Mouse (Mus musculus) myocyte (in vitro differentiated cells): ENCODE results near the gene Bhmt2. TPM values are rescaled to one million over a fixed set of nuclear protein-coding genes. Genes with fewer than 3 reads are reported as not detected.

ENCODE experiments used
- H3K27me3 ChIP-seq: one replicate; pipeline ENCODE4 v1.6.1; 2011; ENCODE audit not compliant: control insufficient read depth, insufficient read depth, insufficient read length
- H3K36me3 ChIP-seq: one replicate; pipeline ENCODE4 v1.6.1; 2011; ENCODE audit not compliant: control insufficient read depth, insufficient read depth
- H3K4me2 ChIP-seq: one replicate; pipeline ENCODE4 v1.6.1; 2011; ENCODE audit warnings: low read depth, control low read depth
- H3K4me3 ChIP-seq: one replicate; pipeline ENCODE4 v1.5.1; 2011; ENCODE audit warnings: mild to moderate bottlenecking, control low read depth, moderate library complexity
- H3K79me2 ChIP-seq: one replicate; pipeline ENCODE4 v1.6.1; 2011; ENCODE audit not compliant: control insufficient read depth, insufficient read depth
- H3ac ChIP-seq: one replicate; pipeline ENCODE4 v1.6.1; 2011; ENCODE audit not compliant: control insufficient read depth, insufficient read length
- CEBPB ChIP-seq: IDR thresholded peaks from 2 replicates; pipeline ENCODE4 v1.6.1; 2011; ENCODE audit warnings: mild to moderate bottlenecking, moderate library complexity; ENCODE audit not compliant: poor library complexity, insufficient read depth, severe bottlenecking
- E2F4 ChIP-seq: IDR thresholded peaks from one replicate; pipeline ENCODE4 v1.6.1; 2011; ENCODE audit warnings: mild to moderate bottlenecking, control low read depth, moderate library complexity; ENCODE audit not compliant: insufficient read depth
- MAX ChIP-seq: IDR thresholded peaks from one replicate; pipeline ENCODE4 v1.6.1; 2011; ENCODE audit warnings: low read depth, mild to moderate bottlenecking, control low read depth
- MYOD1 ChIP-seq, 3 experiments: IDR thresholded peaks; one replicate each; pipeline ENCODE4 v1.6.1; 2011; ENCODE audit warnings: control low read depth in 2 of 3, low read depth in 2 of 3, mild to moderate bottlenecking in 2 of 3, moderate library complexity in 1 of 3; ENCODE audit not compliant: insufficient read length in 2 of 3, control insufficient read depth in 1 of 3
- MYOG ChIP-seq, 3 experiments: IDR thresholded peaks; one replicate each; pipeline ENCODE4 v1.6.1; 2011; ENCODE audit warnings: control low read depth in 2 of 3, low read depth in 2 of 3, mild to moderate bottlenecking in 2 of 3; ENCODE audit not compliant: insufficient read length in 2 of 3, control insufficient read depth in 1 of 3, insufficient read depth in 1 of 3
- POLR2A ChIP-seq: IDR thresholded peaks from one replicate; pipeline ENCODE4 v1.6.1; 2011; ENCODE audit warnings: low read depth, mild to moderate bottlenecking, control low read depth, moderate library complexity; ENCODE audit not compliant: insufficient read length
- POLR2AphosphoS2 ChIP-seq: IDR thresholded peaks from one replicate; pipeline ENCODE4 v1.6.1; 2011; ENCODE audit warnings: low read depth, control low read depth; ENCODE audit not compliant: insufficient read length
- REST ChIP-seq: IDR thresholded peaks from one replicate; pipeline ENCODE4 v1.6.1; 2011; ENCODE audit warnings: mild to moderate bottlenecking, control low read depth, moderate library complexity; ENCODE audit not compliant: insufficient read depth, insufficient read length
- SRF ChIP-seq: IDR thresholded peaks from one replicate; pipeline ENCODE4 v1.6.1; 2011; ENCODE audit warnings: low read depth; ENCODE audit not compliant: control insufficient read depth, insufficient read length
- TCF12 ChIP-seq: IDR thresholded peaks from one replicate; pipeline ENCODE4 v1.6.1; 2011; ENCODE audit warnings: mild to moderate bottlenecking, control low read depth; ENCODE audit not compliant: poor library complexity, insufficient read depth, severe bottlenecking
- TCF3 ChIP-seq: IDR thresholded peaks from one replicate; pipeline ENCODE4 v1.6.1; 2011; ENCODE audit warnings: low read depth, control low read depth; ENCODE audit not compliant: insufficient read length
- USF1 ChIP-seq: IDR thresholded peaks from one replicate; pipeline ENCODE4 v1.6.1; 2011; ENCODE audit warnings: low read depth, mild to moderate bottlenecking, control low read depth, moderate library complexity
- polyA plus RNA-seq: library from polyadenylated mRNA; unstranded; fragments of >200 nt; fragmentation: generic; extraction: Trizol; gene quantifications from one replicate; pipeline ENCODE4 v1.2.1, GENCODE M21; 2012; ENCODE audit warnings: missing spikeins

Gene Bhmt2
- polyA plus RNA-seq, 1 experiment, result not detected

DNA sequence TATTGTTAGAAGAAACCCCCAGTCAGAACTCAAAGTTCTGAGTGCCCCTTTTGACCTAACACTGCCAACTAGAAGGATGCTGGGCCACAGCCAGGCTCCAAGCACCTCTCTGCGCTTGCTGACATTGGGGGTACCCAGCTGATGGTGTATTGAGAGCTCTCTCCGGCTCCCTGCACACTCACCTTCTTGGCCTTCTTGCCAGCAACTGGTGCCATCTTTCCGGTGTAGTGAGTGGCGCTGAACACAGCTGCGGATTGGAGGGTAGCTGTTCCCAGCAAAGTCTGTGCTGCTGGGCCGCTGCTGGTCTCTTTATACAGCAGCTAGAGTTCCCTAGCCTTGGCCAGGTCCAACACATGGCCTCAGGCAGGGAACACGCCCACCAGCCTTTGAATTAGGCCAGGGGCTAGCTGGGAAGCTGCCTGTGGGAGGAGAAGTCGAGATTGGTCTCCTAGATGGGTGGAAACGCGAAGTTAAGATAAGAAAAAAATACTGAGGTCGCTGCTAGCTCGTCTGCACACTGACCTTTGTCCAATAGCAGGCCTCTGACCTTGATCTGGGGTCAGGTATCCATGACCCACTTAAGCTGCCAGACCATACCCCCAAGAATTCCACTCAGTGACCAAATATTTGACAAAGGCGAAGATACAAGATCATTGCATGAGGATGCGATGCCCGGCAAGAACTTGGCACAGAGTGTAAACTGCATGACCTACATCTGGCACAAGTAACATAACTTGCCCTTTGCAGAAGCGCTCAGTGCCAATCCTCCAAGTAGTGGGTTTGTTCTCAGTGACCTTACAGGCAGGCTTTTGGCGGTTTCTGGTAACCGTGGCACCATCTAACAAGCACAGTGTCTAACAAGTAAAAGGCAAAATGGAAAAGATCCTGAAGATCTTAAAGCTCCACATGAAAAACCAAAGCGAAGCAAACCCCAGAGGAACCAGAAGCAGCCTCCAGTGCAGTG lies 36.5 kb downstream of the Bhmt2 start, which contains the start of gene Bhmt:
Gene Bhmt, minus strand, starts transcription at position 680 of the 964 bp plus-strand sequence.
- TF ChIP-seq POLR2A (no peak), TCF3 (no peak), MYOG (IDR thresholded peaks at IDR 0.05; ENCODE audit: control insufficient read depth in 1 of 3, insufficient read depth in 1 of 3, insufficient read length in 2 of 3, low read depth in 2 of 3) (no peak), USF1 (no peak), MAX (no peak), POLR2AphosphoS2 (no peak), REST (no peak), SRF (no peak), TCF12 (no peak), MYOD1 (IDR thresholded peaks at IDR 0.05; ENCODE audit: control insufficient read depth in 1 of 3, insufficient read length in 2 of 3, low read depth in 2 of 3) (no peak), CEBPB (no peak), E2F4 (no peak)
- H3K27me3 ChIP-seq, result peaks cover 28% of the 10 kb centered on the region
- H3K36me3 ChIP-seq, result no peaks in the 10 kb centered on the region
- H3ac ChIP-seq, result no peak within 1 kb of the TSS
- H3K4me3 ChIP-seq, result no peak within 1 kb of the TSS
- no peak within 1 kb of the TSS for H3K4me2 ChIP-seq
- no peaks in the 10 kb centered on the region for H3K79me2 ChIP-seq

DNA sequence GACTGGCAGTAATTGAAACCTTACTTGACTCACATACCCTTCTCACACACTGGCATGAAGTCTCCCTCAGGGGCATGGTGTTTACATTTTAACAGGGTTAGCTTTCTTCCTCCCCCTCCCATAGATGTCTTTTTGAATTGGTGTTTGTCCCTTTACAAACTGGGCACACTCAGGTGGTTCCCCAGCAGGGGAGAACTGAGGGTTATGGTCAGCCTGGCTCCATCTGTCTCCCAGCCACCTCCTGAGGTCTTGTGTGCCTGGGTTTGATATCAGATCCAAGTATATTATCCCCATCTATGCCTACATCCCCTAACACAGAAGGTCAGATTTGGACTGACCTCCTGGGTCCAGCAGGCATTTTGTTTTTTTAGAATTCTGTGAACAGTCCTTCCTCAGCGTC lies 37.5 kb downstream of the Bhmt2 start:
- Histone ChIP-seq H3K4me3 (no peak overlapping the region), H3ac (no peak overlapping the region), H3K27me3 (peaks cover 24% of the 10 kb centered on the region), H3K36me3 (no peaks in the 10 kb centered on the region), H3K79me2 (no peaks in the 10 kb centered on the region), H3K4me2 (no peak overlapping the region)
- TF ChIP-seq SRF (no peak), MYOD1 (IDR thresholded peaks at IDR 0.05; ENCODE audit: control insufficient read depth in 1 of 3, insufficient read length in 2 of 3, low read depth in 2 of 3) (no peak), MAX (no peak), TCF3 (no peak), POLR2AphosphoS2 (no peak), MYOG (IDR thresholded peaks at IDR 0.05; ENCODE audit: control insufficient read depth in 1 of 3, insufficient read depth in 1 of 3, insufficient read length in 2 of 3, low read depth in 2 of 3) (no peak), CEBPB (no peak), E2F4 (no peak), REST (no peak), TCF12 (no peak), USF1 (no peak)

DNA sequence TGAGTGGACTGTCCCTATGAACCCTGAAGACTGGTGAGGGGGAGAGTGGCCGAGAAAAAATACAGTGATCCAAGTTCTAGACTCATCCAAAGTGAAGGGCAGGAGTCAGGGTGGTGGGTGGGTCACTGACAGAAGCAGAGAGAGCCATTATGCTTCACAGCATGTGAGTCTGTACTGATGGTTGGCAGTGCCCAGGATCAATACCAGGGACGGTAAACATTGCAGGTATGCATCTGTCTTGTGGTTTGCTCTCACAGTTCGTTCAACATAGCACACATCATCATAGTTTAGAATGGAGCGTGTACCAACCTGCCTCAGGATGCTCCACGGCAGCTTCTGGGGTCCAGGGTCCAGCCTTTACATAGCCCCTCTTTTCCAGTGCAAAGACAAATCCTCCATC lies 41.2 kb downstream of the Bhmt2 start:
- Histone ChIP-seq H3ac (no peak overlapping the region), H3K4me3 (no peak overlapping the region), H3K4me2 (no peak overlapping the region), H3K79me2 (no peaks in the 10 kb centered on the region), H3K27me3 (peaks cover 24% of the 10 kb centered on the region), H3K36me3 (no peaks in the 10 kb centered on the region)
- TF ChIP-seq MYOG (IDR thresholded peaks at IDR 0.05; ENCODE audit: control insufficient read depth in 1 of 3, insufficient read depth in 1 of 3, insufficient read length in 2 of 3, low read depth in 2 of 3) (no peak), REST (no peak), CEBPB (no peak), TCF12 (no peak)

DNA sequence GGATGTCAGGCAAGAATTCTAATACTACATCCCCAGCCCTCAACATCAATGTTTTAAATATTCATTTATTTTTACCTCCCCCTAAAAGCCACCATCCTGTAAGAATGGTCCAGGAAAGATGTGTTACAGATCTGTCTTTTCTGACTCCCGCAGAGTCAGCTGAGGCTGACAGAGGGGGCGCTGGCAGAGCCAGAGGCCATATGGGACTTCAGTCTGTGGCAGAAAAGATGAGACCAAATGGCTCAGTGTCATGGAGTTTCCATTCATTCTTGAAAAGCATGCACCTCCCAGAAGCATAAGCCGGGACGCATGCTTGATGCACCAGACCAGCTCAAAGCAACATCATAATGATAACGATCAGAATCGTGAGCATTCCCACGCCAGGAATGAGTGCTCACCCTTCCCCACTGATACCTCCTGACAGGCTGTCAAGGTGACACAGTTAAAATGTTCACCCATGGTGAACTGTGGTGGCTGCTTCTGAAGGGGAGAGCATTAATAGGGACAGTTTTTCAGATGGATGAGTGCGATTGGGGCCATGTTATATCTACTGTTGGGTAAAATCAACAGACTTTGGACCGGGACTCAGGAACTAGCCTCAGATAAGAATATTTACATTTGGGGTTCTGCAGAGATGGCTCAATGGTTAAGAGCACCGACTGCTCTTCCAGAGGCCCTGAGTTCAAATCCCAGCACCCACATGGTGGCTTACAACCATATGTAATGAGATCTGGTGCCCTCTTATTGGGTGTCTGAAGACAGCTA lies 43.0 kb downstream of the Bhmt2 start:
- H3K4me2 ChIP-seq, result no peak overlapping the region
- H3K4me3 ChIP-seq, result no peak overlapping the region
- no peak overlapping the region for H3ac ChIP-seq

More for the DNA sequence above, 43.0 kb downstream of the Bhmt2 start:
- peaks cover 13% of the 10 kb centered on the region for H3K27me3 ChIP-seq
- TF ChIP-seq MYOD1 (IDR thresholded peaks at IDR 0.05; ENCODE audit: control insufficient read depth in 1 of 3, insufficient read length in 2 of 3, low read depth in 2 of 3) (no peak), E2F4 (no peak), POLR2A (no peak), MAX (no peak), REST (no peak), SRF (no peak), CEBPB (no peak), TCF12 (no peak), POLR2AphosphoS2 (no peak), MYOG (IDR thresholded peaks at IDR 0.05; ENCODE audit: control insufficient read depth in 1 of 3, insufficient read depth in 1 of 3, insufficient read length in 2 of 3, low read depth in 2 of 3) (no peak), TCF3 (no peak), USF1 (no peak)
- no peaks in the 10 kb centered on the region for H3K79me2 ChIP-seq
- H3K36me3 ChIP-seq, result no peaks in the 10 kb centered on the region
